Mouse (Mus musculus): ENCODE data around the gene Fndc4. TPM values are rescaled to one million over a fixed set of nuclear protein-coding genes. Genes with fewer than 3 reads are reported as not detected.

Fndc4 gene
- polyA plus RNA-seq, 1 experiment from 2014 or later: 5.2 TPM

DNA sequence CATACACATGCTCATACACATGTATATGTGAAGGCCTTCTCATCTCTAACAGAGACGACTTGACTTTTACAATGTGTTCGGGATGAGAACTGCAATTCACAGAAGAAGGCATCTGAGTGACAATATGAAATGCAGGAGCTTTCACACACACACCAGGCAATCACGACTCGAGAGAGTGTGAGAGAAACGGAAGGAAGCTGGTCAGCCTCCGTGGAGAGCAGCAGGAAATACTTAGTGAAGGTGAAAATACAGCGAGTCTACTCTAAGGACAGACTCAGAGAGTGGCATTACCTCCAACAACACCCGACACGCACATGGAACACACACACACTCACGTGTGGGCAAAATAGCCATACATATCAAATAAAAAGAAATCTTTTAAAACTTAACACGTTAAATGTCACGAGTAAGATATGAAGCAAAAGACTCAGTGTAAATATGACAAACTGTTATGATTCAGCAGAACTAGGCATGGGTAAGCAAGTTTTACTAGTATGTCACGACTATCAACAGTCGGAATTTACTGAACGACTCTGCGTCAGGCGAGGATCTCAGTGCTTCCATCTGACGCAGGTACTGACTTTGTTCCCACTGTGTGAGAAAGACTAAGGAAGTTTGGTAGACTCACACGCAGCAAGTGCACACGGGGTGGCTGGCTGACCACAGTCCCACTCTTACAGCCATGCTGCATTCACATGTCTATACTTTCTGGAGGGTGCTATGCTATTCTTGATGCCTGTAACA lies 16.5 kb downstream of the Fndc4 start:
- 58% methylated on average over 20 of the region's 20 CpGs for WGBS (ENCODE audit: insufficient replicate concordance)
- H3K4me1 ChIP-seq (ENCODE audit: control insufficient read depth, low read depth, low read length): no peaks in the 10 kb centered on the region
- no peak overlapping the region for H3K4me2 ChIP-seq (ENCODE audit: low read depth, low read length)
- no peak for ATAC-seq (ENCODE audit: low read depth)
- H3K9ac ChIP-seq (ENCODE audit: low read depth, low read length): no peak overlapping the region
- H3K27ac ChIP-seq (ENCODE audit: low read length): no peak overlapping the region
- no peaks in the 10 kb centered on the region for H3K36me3 ChIP-seq (ENCODE audit: control insufficient read depth, insufficient read depth)
- no peak overlapping the region for H3K4me3 ChIP-seq (ENCODE audit: low read depth, low read length)
- no peaks in the 10 kb centered on the region for H3K9me3 ChIP-seq (replicated peaks; ENCODE audit: control insufficient read depth, low read length)
- H3K27me3 ChIP-seq (ENCODE audit: control insufficient read depth, insufficient read depth, low read depth, low read length): no peaks in the 10 kb centered on the region

DNA sequence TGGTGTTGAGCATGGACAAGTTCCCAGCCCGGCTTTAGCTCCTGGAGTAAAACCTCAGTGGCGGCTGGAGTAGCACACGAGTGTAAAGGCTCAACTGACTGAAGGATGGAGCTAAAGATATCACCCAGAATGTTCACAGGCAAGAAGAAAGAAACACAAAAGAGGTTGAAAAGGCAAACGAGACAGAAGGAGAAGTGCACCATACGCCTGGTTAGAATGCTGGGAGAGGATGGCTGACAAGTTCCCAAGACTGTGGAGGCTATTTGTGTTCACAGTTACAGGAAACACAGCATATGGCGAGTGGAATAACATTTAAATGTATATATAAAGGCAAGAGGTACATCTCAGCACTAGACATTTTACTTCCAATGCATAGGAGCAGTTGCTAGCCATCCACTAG lies 22.9 kb downstream of the Fndc4 start:
- no peak overlapping the region for H3K4me2 ChIP-seq (ENCODE audit: low read depth, low read length)
- no peaks in the 10 kb centered on the region for H3K9me3 ChIP-seq (replicated peaks; ENCODE audit: control insufficient read depth, low read length)
- no peaks in the 10 kb centered on the region for H3K36me3 ChIP-seq (ENCODE audit: control insufficient read depth, insufficient read depth)
- H3K27me3 ChIP-seq (ENCODE audit: control insufficient read depth, insufficient read depth, low read depth, low read length): no peaks in the 10 kb centered on the region
- H3K9ac ChIP-seq (ENCODE audit: low read depth, low read length): no peak overlapping the region
- ATAC-seq (ENCODE audit: low read depth): no peak
- no peak overlapping the region for H3K4me3 ChIP-seq (ENCODE audit: low read depth, low read length)
- no peak overlapping the region for H3K27ac ChIP-seq (ENCODE audit: low read length)
- WGBS (ENCODE audit: insufficient replicate concordance): 61% methylated on average over 6 of the region's 6 CpGs
- no peaks in the 10 kb centered on the region for H3K4me1 ChIP-seq (ENCODE audit: control insufficient read depth, low read depth, low read length)

DNA sequence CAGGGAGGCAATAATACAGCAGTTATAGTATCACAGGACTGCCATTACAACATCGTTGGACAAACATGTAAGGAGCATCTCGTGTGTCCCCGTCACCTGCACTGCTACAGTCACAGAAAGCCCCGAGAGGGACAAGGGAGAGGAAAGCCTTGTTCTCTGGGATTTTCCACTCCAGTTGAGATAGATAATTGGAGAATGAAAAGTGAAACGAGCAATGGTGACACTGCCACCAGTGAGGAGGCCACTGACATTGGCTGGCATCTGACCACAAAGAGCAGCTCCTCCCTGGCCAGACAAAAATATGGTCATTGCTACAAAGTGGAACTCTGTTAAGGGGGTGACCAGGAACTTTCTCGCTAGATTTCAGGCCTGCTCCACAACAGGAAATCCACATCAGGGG lies 28.2 kb downstream of the Fndc4 start:
- ATAC-seq (ENCODE audit: low read depth): no peak
- Histone ChIP-seq H3K36me3 (ENCODE audit: control insufficient read depth, insufficient read depth) (no peaks in the 10 kb centered on the region), H3K4me3 (ENCODE audit: low read depth, low read length) (no peak overlapping the region), H3K4me1 (ENCODE audit: control insufficient read depth, low read depth, low read length) (no peaks in the 10 kb centered on the region), H3K27ac (ENCODE audit: low read length) (no peak overlapping the region), H3K4me2 (ENCODE audit: low read depth, low read length) (no peak overlapping the region), H3K27me3 (ENCODE audit: control insufficient read depth, insufficient read depth, low read depth, low read length) (no peaks in the 10 kb centered on the region), H3K9ac (ENCODE audit: low read depth, low read length) (no peak overlapping the region), H3K9me3 (replicated peaks; ENCODE audit: control insufficient read depth, low read length) (no peaks in the 10 kb centered on the region)
- 53% methylated on average over 6 of the region's 6 CpGs for WGBS (ENCODE audit: insufficient replicate concordance)

DNA sequence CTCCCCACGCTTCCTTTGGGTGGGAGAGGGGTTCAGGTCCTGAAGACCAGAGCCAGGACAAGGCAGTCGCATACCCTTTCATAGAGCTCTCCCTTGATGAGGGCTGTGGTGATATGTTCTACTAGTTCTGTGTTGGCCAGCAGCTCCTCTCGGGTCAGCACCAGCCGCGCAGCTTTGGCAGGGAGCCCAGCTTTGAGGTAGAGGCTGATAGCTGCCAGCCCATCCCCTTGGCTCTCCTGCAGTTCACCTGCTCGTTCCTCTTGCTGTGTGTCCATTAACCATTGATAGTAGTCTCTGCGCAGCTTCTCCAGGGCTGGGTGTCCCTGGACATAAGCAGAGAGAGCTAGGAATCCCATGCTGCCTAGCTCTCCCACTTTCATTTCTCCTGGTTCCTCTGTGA lies 29.8 kb downstream of the Fndc4 start:
- 79% methylated on average over 7 of the region's 7 CpGs for WGBS (ENCODE audit: insufficient replicate concordance)
- no peaks in the 10 kb centered on the region for H3K9me3 ChIP-seq (replicated peaks; ENCODE audit: control insufficient read depth, low read length)
- H3K9ac ChIP-seq (ENCODE audit: low read depth, low read length): no peak overlapping the region
- no peaks in the 10 kb centered on the region for H3K4me1 ChIP-seq (ENCODE audit: control insufficient read depth, low read depth, low read length)
- no peaks in the 10 kb centered on the region for H3K36me3 ChIP-seq (ENCODE audit: control insufficient read depth, insufficient read depth)
- no peak overlapping the region for H3K27ac ChIP-seq (ENCODE audit: low read length)
- H3K4me2 ChIP-seq (ENCODE audit: low read depth, low read length): no peak overlapping the region
- H3K27me3 ChIP-seq (ENCODE audit: control insufficient read depth, insufficient read depth, low read depth, low read length): no peaks in the 10 kb centered on the region
- no peak overlapping the region for H3K4me3 ChIP-seq (ENCODE audit: low read depth, low read length)
- ATAC-seq (ENCODE audit: low read depth): no peak

DNA sequence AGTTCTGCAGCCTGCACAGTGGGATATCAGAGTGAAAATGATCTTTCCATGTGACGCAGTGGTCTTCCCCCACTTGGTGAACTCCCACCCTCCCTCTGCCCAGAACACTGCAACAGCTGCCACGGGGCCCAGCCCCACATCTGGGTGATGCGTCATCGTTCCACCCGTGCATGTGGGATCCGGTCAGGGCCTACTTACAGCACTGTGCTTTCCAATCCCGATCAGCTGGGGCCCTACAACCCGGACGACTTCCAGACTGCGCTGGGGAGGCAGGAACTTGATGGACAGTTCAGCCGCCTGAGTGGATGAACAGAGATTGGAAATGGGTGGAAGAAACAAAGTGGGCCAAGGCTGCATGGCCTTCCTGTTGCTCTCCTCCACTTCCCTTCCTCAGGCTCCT lies 38.3 kb downstream of the Fndc4 start:
- Histone ChIP-seq H3K4me1 (ENCODE audit: control insufficient read depth, low read depth, low read length) (no peaks in the 10 kb centered on the region; the same call in 1 of the 2 replicates), H3K4me2 (ENCODE audit: low read depth, low read length) (no peak overlapping the region), H3K9me3 (replicated peaks; ENCODE audit: control insufficient read depth, low read length) (no peaks in the 10 kb centered on the region), H3K9ac (ENCODE audit: low read depth, low read length) (no peak overlapping the region), H3K27me3 (ENCODE audit: control insufficient read depth, insufficient read depth, low read depth, low read length) (no peaks in the 10 kb centered on the region), H3K27ac (ENCODE audit: low read length) (no peak overlapping the region), H3K4me3 (ENCODE audit: low read depth, low read length) (no peak overlapping the region), H3K36me3 (ENCODE audit: control insufficient read depth, insufficient read depth) (no peaks in the 10 kb centered on the region)
- WGBS (ENCODE audit: insufficient replicate concordance): 79% methylated on average over 11 of the region's 11 CpGs
- ATAC-seq (ENCODE audit: low read depth): no peak

DNA sequence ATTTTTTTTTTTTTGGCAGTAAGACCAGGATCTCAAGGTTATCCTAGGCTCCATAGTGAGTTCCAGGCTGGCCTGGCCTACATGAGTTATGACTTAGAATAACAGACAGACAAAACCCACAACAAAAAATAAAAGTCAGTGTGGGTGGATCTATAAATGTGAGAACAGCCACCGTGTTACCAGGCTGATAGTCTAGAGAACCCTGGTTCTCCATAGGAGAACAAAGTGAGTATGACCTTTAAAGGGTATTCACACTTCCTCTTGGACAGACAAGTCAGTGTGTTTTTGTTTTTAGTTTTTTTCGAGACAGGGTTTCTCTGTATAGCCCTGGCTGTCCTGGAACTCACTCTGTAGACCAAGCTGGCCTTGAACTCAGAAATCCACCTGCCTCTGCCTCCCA lies 39.9 kb downstream of the Fndc4 start:
- H3K36me3 ChIP-seq (ENCODE audit: control insufficient read depth, insufficient read depth): peaks cover 4% of the 10 kb centered on the region; the same call in 1 of the 2 replicates
- WGBS (ENCODE audit: insufficient replicate concordance): 54% methylated on average over 2 of the region's 2 CpGs
- H3K9me3 ChIP-seq (replicated peaks; ENCODE audit: control insufficient read depth, low read length): no peaks in the 10 kb centered on the region
- H3K27ac ChIP-seq (ENCODE audit: low read length): no peak overlapping the region
- H3K9ac ChIP-seq (ENCODE audit: low read depth, low read length): no peak overlapping the region
- no peak overlapping the region for H3K4me2 ChIP-seq (ENCODE audit: low read depth, low read length)
- no peak for ATAC-seq (ENCODE audit: low read depth)
- H3K4me1 ChIP-seq (ENCODE audit: control insufficient read depth, low read depth, low read length): peaks cover 3% of the 10 kb centered on the region
- H3K27me3 ChIP-seq (ENCODE audit: control insufficient read depth, insufficient read depth, low read depth, low read length): no peaks in the 10 kb centered on the region
- H3K4me3 ChIP-seq (ENCODE audit: low read depth, low read length): no peak overlapping the region

DNA sequence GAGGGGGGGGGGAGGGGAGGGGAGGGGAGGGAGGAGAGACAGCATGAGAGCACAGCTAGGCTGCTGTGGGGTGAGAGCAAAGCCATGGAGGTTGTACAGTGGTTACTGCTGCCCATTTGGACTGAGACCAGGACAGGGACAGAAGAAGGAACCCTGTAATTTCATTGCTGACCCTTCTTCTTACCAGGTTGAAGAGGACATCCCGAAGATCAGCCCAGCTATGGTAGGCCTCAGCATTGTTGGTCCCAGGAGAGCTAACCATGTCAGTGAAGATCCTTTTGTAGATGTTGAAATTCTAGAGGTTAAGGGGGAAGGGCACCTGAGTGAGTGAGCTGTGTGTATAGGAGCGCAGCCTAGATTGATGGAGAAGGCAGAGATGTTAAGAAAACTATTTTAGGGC lies 40.5 kb downstream of the Fndc4 start:
- ATAC-seq (ENCODE audit: low read depth): no peak
- no peak overlapping the region for H3K4me2 ChIP-seq (ENCODE audit: low read depth, low read length)
- H3K27ac ChIP-seq (ENCODE audit: low read length): no peak overlapping the region
- no peak overlapping the region for H3K9ac ChIP-seq (ENCODE audit: low read depth, low read length)
- peaks cover 3% of the 10 kb centered on the region for H3K4me1 ChIP-seq (ENCODE audit: control insufficient read depth, low read depth, low read length)
- H3K9me3 ChIP-seq (replicated peaks; ENCODE audit: control insufficient read depth, low read length): no peaks in the 10 kb centered on the region
- 79% methylated on average over 2 of the region's 2 CpGs for WGBS (ENCODE audit: insufficient replicate concordance)
- H3K4me3 ChIP-seq (ENCODE audit: low read depth, low read length): no peak overlapping the region
- H3K27me3 ChIP-seq (ENCODE audit: control insufficient read depth, insufficient read depth, low read depth, low read length): no peaks in the 10 kb centered on the region
- peaks cover 10% of the 10 kb centered on the region for H3K36me3 ChIP-seq (ENCODE audit: control insufficient read depth, insufficient read depth)

DNA sequence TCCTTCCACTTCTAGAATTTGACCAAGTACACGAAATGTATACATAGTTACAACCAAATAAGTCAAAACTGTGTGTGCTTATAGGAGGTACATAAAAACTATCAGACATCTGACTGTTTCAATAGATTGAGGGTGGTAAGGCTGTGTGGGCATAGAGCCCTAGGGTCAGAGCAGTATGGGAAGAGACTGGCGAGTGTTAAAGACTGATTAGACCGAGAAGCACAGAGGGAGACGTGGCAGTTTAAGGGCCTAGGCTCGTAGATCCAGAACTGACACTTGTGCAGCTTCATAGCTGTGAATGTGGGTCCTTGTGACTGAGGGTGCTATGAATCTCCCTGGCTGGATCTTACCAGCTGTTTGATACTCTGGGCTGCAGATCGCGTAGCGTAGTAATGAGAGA lies 41.0 kb downstream of the Fndc4 start:
- 53% methylated on average over 8 of the region's 8 CpGs for WGBS (ENCODE audit: insufficient replicate concordance)
- H3K4me1 ChIP-seq (ENCODE audit: control insufficient read depth, low read depth, low read length): peaks cover 3% of the 10 kb centered on the region
- H3K27me3 ChIP-seq (ENCODE audit: control insufficient read depth, insufficient read depth, low read depth, low read length): no peaks in the 10 kb centered on the region
- H3K9me3 ChIP-seq (replicated peaks; ENCODE audit: control insufficient read depth, low read length): no peaks in the 10 kb centered on the region
- H3K9ac ChIP-seq (ENCODE audit: low read depth, low read length): no peak overlapping the region
- H3K27ac ChIP-seq (ENCODE audit: low read length): no peak overlapping the region
- H3K36me3 ChIP-seq (ENCODE audit: control insufficient read depth, insufficient read depth): peaks cover 15% of the 10 kb centered on the region
- no peak overlapping the region for H3K4me3 ChIP-seq (ENCODE audit: low read depth, low read length)
- no peak overlapping the region for H3K4me2 ChIP-seq (ENCODE audit: low read depth, low read length)
- ATAC-seq (ENCODE audit: low read depth): no peak

DNA sequence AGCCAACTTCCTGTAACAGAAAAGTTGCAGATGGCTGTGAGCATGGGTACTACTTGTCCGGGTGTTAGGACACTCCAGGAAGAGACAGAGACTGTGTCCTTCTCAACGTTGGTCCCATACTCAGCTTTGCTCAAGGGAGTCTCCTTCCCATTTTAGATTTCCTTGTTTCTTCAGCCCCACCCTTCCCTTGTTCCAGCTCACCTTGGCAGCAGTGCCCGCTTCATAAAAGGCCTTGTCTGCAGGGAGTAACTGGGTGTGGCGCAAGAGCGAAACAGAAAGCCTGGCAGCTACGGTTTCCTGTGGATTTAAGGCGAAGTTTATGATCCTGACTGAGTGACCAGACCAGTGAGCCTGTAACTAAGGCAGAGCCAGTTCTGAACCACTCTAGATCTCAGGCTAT lies 41.4 kb downstream of the Fndc4 start:
- no peak overlapping the region for H3K4me3 ChIP-seq (ENCODE audit: low read depth, low read length)
- peaks cover 19% of the 10 kb centered on the region for H3K36me3 ChIP-seq (ENCODE audit: control insufficient read depth, insufficient read depth)

More for the DNA sequence above, 41.4 kb downstream of the Fndc4 start:
- Histone ChIP-seq H3K27ac (ENCODE audit: low read length) (no peak overlapping the region), H3K27me3 (ENCODE audit: control insufficient read depth, insufficient read depth, low read depth, low read length) (no peaks in the 10 kb centered on the region), H3K4me1 (ENCODE audit: control insufficient read depth, low read depth, low read length) (peaks cover 3% of the 10 kb centered on the region), H3K9me3 (replicated peaks; ENCODE audit: control insufficient read depth, low read length) (no peaks in the 10 kb centered on the region), H3K4me2 (ENCODE audit: low read depth, low read length) (no peak overlapping the region), H3K9ac (ENCODE audit: low read depth, low read length) (no peak overlapping the region)
- 49% methylated on average over 7 of the region's 7 CpGs for WGBS (ENCODE audit: insufficient replicate concordance)
- no peak for ATAC-seq (ENCODE audit: low read depth)
